In the genomic region with DNA sequence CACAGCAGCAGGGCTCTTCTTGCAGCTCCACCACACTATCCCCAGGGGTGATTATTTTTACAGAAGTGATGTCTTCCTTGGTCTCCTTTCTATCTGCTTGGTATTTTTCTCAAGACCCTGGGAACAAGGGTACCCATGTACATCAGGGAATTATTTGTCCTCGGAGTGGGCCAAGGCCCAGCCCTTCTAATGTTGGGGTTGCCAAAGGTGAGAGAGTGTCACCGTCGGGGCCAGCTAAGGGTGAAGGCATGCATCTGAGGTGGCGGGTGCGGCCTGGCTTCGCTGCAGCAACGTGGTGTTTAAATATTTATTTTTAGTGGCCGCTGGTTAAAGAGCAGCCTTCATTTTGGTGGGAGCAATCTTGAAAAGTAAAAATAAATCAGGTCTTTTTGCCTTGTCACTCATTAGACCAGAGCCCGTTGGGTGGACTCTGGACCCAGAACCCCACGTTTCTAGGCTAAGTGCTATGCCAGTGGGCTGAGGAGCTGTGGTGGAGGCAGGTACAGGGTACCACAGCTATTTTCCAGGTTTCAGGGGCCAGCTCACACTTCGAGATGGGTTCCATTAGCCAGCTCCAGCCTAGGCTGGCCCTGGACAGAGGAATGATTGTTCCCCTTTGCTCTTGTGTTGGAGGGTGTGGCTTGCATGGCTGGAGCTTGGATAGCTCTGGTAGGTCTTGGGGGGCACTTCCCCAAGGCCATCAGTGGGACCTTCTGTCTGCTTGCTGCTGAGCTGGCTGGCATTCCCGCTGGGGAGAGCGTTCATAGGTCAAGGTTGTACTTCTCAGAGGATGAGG, we compare ENCODE assay signal across 19 mouse cellular contexts.
DNase-seq lines count a peak whose midpoint lies in the region; ATAC-seq and TF ChIP-seq lines count a peak whose summit lies in the region.
"Had no signal": no experiment of that assay in that cellular context is flagged by ENCODE, and none has a peak within 500 bp of the region (broad histone marks: within the 10 kb centered on the region; RNA-seq: fewer than 3 reads in every experiment).

No protein-coding gene starts in this region.

- H3K9me3 ChIP-seq in intestine, embryonic 14.5 days (ENCODE audit: control insufficient read depth, low read length) = no peaks in the 10 kb centered on the region
- no peaks in the 10 kb centered on the region for H3K9me3 ChIP-seq in intestine, embryonic 16.5 days (ENCODE audit: control insufficient read depth, low read length)
- H3K9me3 ChIP-seq in midbrain, embryonic 10.5 days (replicated peaks) = no peaks in the 10 kb centered on the region
- no peaks in the 10 kb centered on the region for H3K9me3 ChIP-seq in midbrain, postnatal 0 days (ENCODE audit: low read length)
- H3K9me3 ChIP-seq in intestine, embryonic 15.5 days = no peaks in the 10 kb centered on the region
- H3K9me3 ChIP-seq in liver, embryonic 13.5 days (replicated peaks) = no peaks in the 10 kb centered on the region
- H3K9me3 ChIP-seq: liver, embryonic 15.5 days; neural tube, embryonic 15.5 days had no signal

- WGBS in intestine, embryonic 14.5 days = 58% methylated on average over 13 of the region's 13 CpGs
- WGBS in intestine, embryonic 16.5 days = 55% methylated on average over 13 of the region's 13 CpGs
- 90% methylated on average over 13 of the region's 13 CpGs for WGBS in midbrain, embryonic 10.5 days
- 89% methylated on average over 13 of the region's 13 CpGs for WGBS in midbrain, postnatal 0 days
- WGBS in intestine, embryonic 15.5 days = 60% methylated on average over 13 of the region's 13 CpGs
- 79% methylated on average over 13 of the region's 13 CpGs for WGBS in liver, embryonic 13.5 days (ENCODE audit: insufficient replicate concordance)

- H3K4me3 ChIP-seq in intestine, embryonic 14.5 days (ENCODE audit: low read depth, low read length) = no peak overlapping the region
- H3K4me3 ChIP-seq in intestine, embryonic 16.5 days (ENCODE audit: low read length) = no peak overlapping the region
- no peak overlapping the region for H3K4me3 ChIP-seq in midbrain, embryonic 10.5 days
- H3K4me3 ChIP-seq in midbrain, postnatal 0 days (ENCODE audit: low read depth, low read length) = no peak overlapping the region
- no peak overlapping the region for H3K4me3 ChIP-seq in intestine, embryonic 15.5 days (replicated peaks)
- no peak overlapping the region for H3K4me3 ChIP-seq in liver, embryonic 13.5 days (replicated peaks)
- H3K4me3 ChIP-seq: left cerebral cortex, adult 2 months; liver, embryonic 15.5 days; neural tube, embryonic 15.5 days had no signal

- no peaks in the 10 kb centered on the region for H3K36me3 ChIP-seq in intestine, embryonic 14.5 days (ENCODE audit: control insufficient read depth, insufficient read depth, low read length)
- no peaks in the 10 kb centered on the region for H3K36me3 ChIP-seq in intestine, embryonic 16.5 days (ENCODE audit: control insufficient read depth, insufficient read depth, low read length)
- no peaks in the 10 kb centered on the region for H3K36me3 ChIP-seq in midbrain, embryonic 10.5 days
- no peaks in the 10 kb centered on the region for H3K36me3 ChIP-seq in midbrain, postnatal 0 days (ENCODE audit: insufficient read depth, low read length)
- no peaks in the 10 kb centered on the region for H3K36me3 ChIP-seq in intestine, embryonic 15.5 days
- no peaks in the 10 kb centered on the region for H3K36me3 ChIP-seq in liver, embryonic 13.5 days
- H3K36me3 ChIP-seq: liver, embryonic 15.5 days; neural tube, embryonic 15.5 days had no signal

- H3K9ac ChIP-seq in intestine, embryonic 14.5 days (ENCODE audit: low read length) = no peak overlapping the region
- H3K9ac ChIP-seq in intestine, embryonic 16.5 days (ENCODE audit: low read depth, low read length) = no peak overlapping the region
- H3K9ac ChIP-seq in midbrain, postnatal 0 days (replicated peaks; ENCODE audit: low read length, poor library complexity, severe bottlenecking) = no peak overlapping the region
- no peak overlapping the region for H3K9ac ChIP-seq in intestine, embryonic 15.5 days
- no peak overlapping the region for H3K9ac ChIP-seq in liver, embryonic 13.5 days
- H3K9ac ChIP-seq: liver, embryonic 15.5 days; neural tube, embryonic 15.5 days had no signal

- H3K27me3 ChIP-seq in intestine, embryonic 14.5 days (replicated peaks; ENCODE audit: control insufficient read depth, insufficient read depth, low read length) = no peaks in the 10 kb centered on the region
- no peaks in the 10 kb centered on the region for H3K27me3 ChIP-seq in intestine, embryonic 16.5 days (replicated peaks; ENCODE audit: control insufficient read depth, insufficient read depth, low read length)
- H3K27me3 ChIP-seq in midbrain, embryonic 10.5 days (ENCODE audit: low read depth, poor library complexity, severe bottlenecking) = no peaks in the 10 kb centered on the region
- no peaks in the 10 kb centered on the region for H3K27me3 ChIP-seq in midbrain, postnatal 0 days (ENCODE audit: insufficient read depth, low read length)
- H3K27me3 ChIP-seq in intestine, embryonic 15.5 days (replicated peaks) = no peaks in the 10 kb centered on the region
- H3K27me3 ChIP-seq in liver, embryonic 13.5 days = no peaks in the 10 kb centered on the region
- H3K27me3 ChIP-seq: liver, embryonic 15.5 days; neural tube, embryonic 15.5 days had no signal

- ATAC-seq in intestine, embryonic 14.5 days (replicated peaks; ENCODE audit: low FRiP score, low TSS enrichment, low read depth) = no peak
- no peak for ATAC-seq in intestine, embryonic 16.5 days
- ATAC-seq in midbrain, postnatal 0 days (ENCODE audit: low FRiP score) = no peak
- ATAC-seq in intestine, embryonic 15.5 days = peak; percentile 38; the same call in 1 of the 2 replicates
- no peak for ATAC-seq in liver, embryonic 13.5 days (ENCODE audit: low read depth)
- no peak for ATAC-seq in granulocyte monocyte progenitor cell, adult 5-6 weeks (replicated peaks; ENCODE audit: poor library complexity, severe bottlenecking)
- ATAC-seq: CD4-positive, CD25-positive, alpha-beta regulatory T cell, adult 4 months; forebrain, embryonic 14.5 days; hindbrain, embryonic 16.5 days had no signal

- H3K4me1 ChIP-seq in intestine, embryonic 14.5 days (replicated peaks; ENCODE audit: control insufficient read depth, insufficient read depth, low read length) = peaks cover 4% of the 10 kb centered on the region; the same call in 1 of the 2 replicates
- peaks cover 17% of the 10 kb centered on the region for H3K4me1 ChIP-seq in intestine, embryonic 16.5 days (ENCODE audit: control insufficient read depth, insufficient read depth, low read length)
- peaks cover 37% of the 10 kb centered on the region for H3K4me1 ChIP-seq in midbrain, embryonic 10.5 days
- H3K4me1 ChIP-seq in midbrain, postnatal 0 days (ENCODE audit: insufficient read depth, low read length) = peaks cover 4% of the 10 kb centered on the region; the same call in 1 of the 2 replicates
- H3K4me1 ChIP-seq in intestine, embryonic 15.5 days (replicated peaks) = peaks cover 14% of the 10 kb centered on the region
- H3K4me1 ChIP-seq in liver, embryonic 13.5 days (replicated peaks) = peaks cover 61% of the 10 kb centered on the region

- no peak overlapping the region for H3K4me2 ChIP-seq in intestine, embryonic 14.5 days (ENCODE audit: low read length)
- no peak overlapping the region for H3K4me2 ChIP-seq in intestine, embryonic 16.5 days (ENCODE audit: low read depth, low read length)
- H3K4me2 ChIP-seq in midbrain, postnatal 0 days (ENCODE audit: low read depth, low read length, poor library complexity, severe bottlenecking) = no peak overlapping the region
- no peak overlapping the region for H3K4me2 ChIP-seq in intestine, embryonic 15.5 days (replicated peaks)
- H3K4me2 ChIP-seq in liver, embryonic 13.5 days = no peak overlapping the region
- H3K4me2 ChIP-seq: liver, embryonic 15.5 days; neural tube, embryonic 15.5 days had no signal

- H3K27ac ChIP-seq in intestine, embryonic 14.5 days (ENCODE audit: low read depth) = no peak overlapping the region
- H3K27ac ChIP-seq in intestine, embryonic 16.5 days (ENCODE audit: low read length) = no peak overlapping the region
- peak overlapping the region; percentile 57 for H3K27ac ChIP-seq in midbrain, embryonic 10.5 days (replicated peaks)
- H3K27ac ChIP-seq in midbrain, postnatal 0 days (ENCODE audit: low read depth, low read length) = no peak overlapping the region
- no peak overlapping the region for H3K27ac ChIP-seq in intestine, embryonic 15.5 days
- peak overlapping the region; percentile 3; the same call in 1 of the 2 replicates for H3K27ac ChIP-seq in liver, embryonic 13.5 days
- H3K27ac ChIP-seq: left cerebral cortex, adult 2 months; liver, embryonic 15.5 days; neural tube, embryonic 15.5 days had no signal

- peak; percentile 40 for DNase-seq in intestine, embryonic 14.5 days (ENCODE audit: low spot score)
- no peak for DNase-seq in midbrain, embryonic 10.5 days (ENCODE audit: low spot score)
- DNase-seq in midbrain, postnatal 0 days (ENCODE audit: low spot score) = no peak
- DNase-seq in liver, embryonic 13.5 days = no peak
- DNase-seq in testis, postnatal 14 days (ENCODE audit: low spot score) = no peak
- DNase-seq: adrenal gland, adult 8-10 months; cerebellum, adult 8-10 months; heart, postnatal 10 days; lung, postnatal 14 days; thymus, postnatal 14 days had no signal

- TF ChIP-seq CTCF in midbrain, postnatal 0 days (IDR thresholded peaks at IDR 0.05) = no peak

Comparison
In these comparisons a context has a peak if more than half of its experiments do, and no peak if none do; other contexts are left out.
1. H3K27ac ChIP-seq: peak in midbrain, embryonic 10.5 days (single experiment) and liver, embryonic 13.5 days (single experiment); none in intestine, embryonic 14.5 days (single experiment), intestine, embryonic 16.5 days (single experiment), midbrain, postnatal 0 days (single experiment) and intestine, embryonic 15.5 days (single experiment).